ENCODE assay signal across 16 mouse cellular contexts in the genomic region with DNA sequence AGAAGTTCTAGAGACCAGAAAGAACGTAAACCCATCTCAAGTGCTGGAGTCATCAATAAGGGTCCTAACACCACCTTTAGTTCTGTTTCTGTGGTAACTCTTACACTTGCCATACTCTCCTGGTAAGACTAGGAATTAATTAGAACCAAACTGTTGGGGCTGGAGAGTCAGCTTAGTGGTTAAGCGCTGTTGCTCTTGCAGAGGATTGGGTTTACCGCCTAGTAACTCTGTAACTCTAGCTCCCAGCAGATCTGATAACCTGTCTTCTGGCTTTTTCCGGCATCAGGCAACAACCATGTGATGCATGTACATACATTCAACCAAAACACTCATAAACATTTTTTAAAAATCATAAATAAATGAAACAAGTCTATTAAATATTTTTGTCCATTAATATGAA.
"Had no signal": no experiment of that assay in that cellular context is flagged by ENCODE, and none has a peak within 500 bp of the region (broad histone marks: within the 10 kb centered on the region; RNA-seq: fewer than 3 reads in every experiment).

No protein-coding gene starts in this region.

- H3K4me3 ChIP-seq: layer of hippocampus, adult 2 months; limb, embryonic 15.5 days had no signal

- H3K27ac ChIP-seq: layer of hippocampus, adult 2 months; limb, embryonic 15.5 days; liver, embryonic 14.5 days; macrophage; stomach, postnatal 0 days had no signal

- H3K9ac ChIP-seq: limb, embryonic 15.5 days; liver, embryonic 14.5 days; liver, postnatal 0 days; lung, embryonic 14.5 days had no signal

- H3K36me3 ChIP-seq: limb, embryonic 15.5 days had no signal

- H3K9me3 ChIP-seq: limb, embryonic 15.5 days had no signal

- ATAC-seq: liver, postnatal 0 days; lung, postnatal 0 days had no signal

- H3K27me3 ChIP-seq: limb, embryonic 15.5 days had no signal

- H3K4me2 ChIP-seq: limb, embryonic 15.5 days; liver, embryonic 11.5 days; lung, embryonic 14.5 days had no signal

- DNase-seq: kidney, adult 2 months; kidney, postnatal 25 days; layer of hippocampus, adult 9-11 months; liver, postnatal 0 days; midbrain, embryonic 14.5 days; thymus, adult 2 months; thymus, postnatal 14 days; thymus, postnatal 4 days had no signal
